Mouse (Mus musculus) 3T3-L1 (cell line): ENCODE measurements at regions not wholly inside any gene's neighbourhood (a gene's known extent, or its start where the extent isn't known, plus 50 kb on each side); places are given as distances from the start of the nearest gene placed in this dataset.
"Not testable (repeated sequence)": the region's sequence is repeated elsewhere in the genome, so short reads cannot be mapped to it uniquely, and the experiment has no call there.

ENCODE experiments used
- DNase-seq: peaks from one replicate; pipeline ENCODE4 v3.0.0-alpha.2; 2015; ENCODE audit warnings: low read depth, low spot score

- no peak for DNase-seq
Observed at GRCm38 (mm10) chr16:15368383-15369163, 51.3 kb downstream of the Gm21897 start.

- peak; percentile 61 for DNase-seq
Observed at GRCm38 (mm10) chr16:15372844-15373243, 55.6 kb downstream of the Gm21897 start.

- DNase-seq: no peak
Observed at GRCm38 (mm10) chr16:15373961-15374360, 56.7 kb downstream of the Gm21897 start.

- DNase-seq: no peak
Observed at GRCm38 (mm10) chr16:15385557-15386240, 68.4 kb downstream of the Gm21897 start.

GRCm38 (mm10) chr16:15386241-15386574 is 69.0 kb downstream of the Gm21897 start:
- DNase-seq: peak; percentile 90

- no peak for DNase-seq
Observed at GRCm38 (mm10) chr16:15389892-15390291, 72.6 kb downstream of the Gm21897 start.

GRCm38 (mm10) chr16:15430352-15430751 is 113.1 kb downstream of the Gm21897 start:
- DNase-seq: no peak

GRCm38 (mm10) chr16:15432681-15433080 is 115.4 kb downstream of the Gm21897 start:
- DNase-seq: peak; percentile 41

GRCm38 (mm10) chr16:15462856-15463255 is 145.6 kb downstream of the Gm21897 start:
- not testable (repeated sequence) for DNase-seq

GRCm38 (mm10) chr16:15473875-15474274 is 156.6 kb downstream of the Gm21897 start:
- no peak for DNase-seq

- DNase-seq: peak; percentile 66
Observed at GRCm38 (mm10) chr16:15478876-15479275, 161.6 kb downstream of the Gm21897 start.

GRCm38 (mm10) chr16:15491328-15491999 is 174.2 kb downstream of the Gm21897 start:
- DNase-seq: peak; percentile 16

- peak; percentile 71 for DNase-seq
Observed at GRCm38 (mm10) chr16:15493236-15493635, 176.0 kb downstream of the Gm21897 start.
